Mouse (Mus musculus): Measurements from ENCODE around the gene 2610002M06Rik. TPM values are rescaled to one million over a fixed set of nuclear protein-coding genes. Genes with fewer than 3 reads are reported as not detected.

2610002M06Rik gene
- 13.4 and 13.9 TPM in 2 replicates for polyA plus RNA-seq (2015; fragmentation: Nextera tagmentation; extraction: Ambion mirVana)

DNA sequence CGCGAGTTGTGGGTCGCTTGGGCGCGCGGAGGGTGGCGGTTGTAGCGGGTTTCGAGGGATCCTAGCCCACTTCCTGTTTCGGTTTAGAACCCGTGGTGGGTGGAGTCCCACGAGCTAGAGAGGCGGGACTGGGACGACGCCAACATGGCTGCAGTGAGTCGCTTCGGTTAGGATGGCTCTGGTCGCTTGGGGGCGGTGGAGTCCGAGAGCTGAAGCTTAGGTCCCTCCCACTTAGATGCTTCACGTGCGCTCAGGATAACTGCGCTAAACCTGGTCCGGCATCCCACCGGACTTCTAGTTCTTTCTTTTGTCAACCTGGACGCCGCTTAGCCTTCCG lies at the start of gene 2610002M06Rik:
Gene 2610002M06Rik, minus strand, starts transcription at position 117 of the 337 bp plus-strand sequence.
- Histone ChIP-seq H3K9me3 (no peaks in the 10 kb centered on the region), H3K36me3 (no peaks in the 10 kb centered on the region), H3K4me2 (peak within 1 kb of the TSS; percentile 49), H3K4me3 (replicated peaks) (peak within 1 kb of the TSS; percentile 57), H3K4me1 (no peaks in the 10 kb centered on the region), H3K9ac (peak within 1 kb of the TSS; percentile 37; the same call in 1 of the 2 replicates), H3K27me3 (replicated peaks) (no peaks in the 10 kb centered on the region), H3K27ac (peak within 1 kb of the TSS; percentile 35; the same call in 1 of the 2 replicates)
- 24% methylated on average over 28 of the region's 28 CpGs for WGBS
- ATAC-seq (ENCODE audit: insufficient read depth, low FRiP score, low read depth), result peak; percentile 97

- Histone ChIP-seq H3K4me2 (no peak overlapping the region), H3K9me3 (no peaks in the 10 kb centered on the region), H3K4me3 (replicated peaks) (no peak overlapping the region), H3K36me3 (no peaks in the 10 kb centered on the region), H3K4me1 (no peaks in the 10 kb centered on the region), H3K27ac (no peak overlapping the region), H3K27me3 (replicated peaks) (no peaks in the 10 kb centered on the region), H3K9ac (no peak overlapping the region)
- no peak for ATAC-seq (ENCODE audit: insufficient read depth, low FRiP score, low read depth)
- WGBS, result 18% methylated on average over 4 of the region's 4 CpGs
These were observed 42.0 kb upstream of the 2610002M06Rik start for GRCm38 (mm10) chrX:107858165-107858564.

DNA sequence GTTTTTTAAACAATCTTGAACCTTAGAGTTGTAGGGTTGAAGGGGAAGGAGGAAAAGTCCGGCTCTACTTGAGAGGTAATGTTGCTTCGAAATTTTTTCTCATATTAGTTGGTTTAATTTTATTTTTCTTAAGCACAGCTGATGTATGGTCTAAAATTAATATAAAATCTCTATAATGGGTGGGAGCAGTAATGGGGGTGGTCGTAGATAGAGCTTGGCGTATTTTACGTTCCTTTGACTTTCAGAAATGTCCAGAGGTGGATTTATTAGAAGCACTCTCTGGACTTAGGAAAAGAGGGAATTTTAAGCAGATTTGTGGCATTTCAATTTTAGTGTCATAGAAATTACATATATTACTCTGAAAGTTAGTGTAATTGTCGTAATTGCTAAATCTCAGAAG lies 592 bp upstream of the 2610002M06Rik start:
- Histone ChIP-seq H3K36me3 (no peaks in the 10 kb centered on the region), H3K9me3 (no peaks in the 10 kb centered on the region), H3K4me1 (no peaks in the 10 kb centered on the region), H3K4me2 (peak overlapping the region; percentile 48; the same call in 1 of the 2 replicates), H3K4me3 (replicated peaks) (no peak overlapping the region), H3K27me3 (replicated peaks) (no peaks in the 10 kb centered on the region), H3K9ac (no peak overlapping the region), H3K27ac (no peak overlapping the region)
- ATAC-seq (ENCODE audit: insufficient read depth, low FRiP score, low read depth), result no peak
- 78% methylated on average over 6 of the region's 6 CpGs for WGBS

- peak; percentile 65 for ATAC-seq (ENCODE audit: insufficient read depth, low FRiP score, low read depth)
- Histone ChIP-seq H3K9me3 (no peaks in the 10 kb centered on the region), H3K4me1 (no peaks in the 10 kb centered on the region), H3K27ac (peak overlapping the region; percentile 35; the same call in 1 of the 2 replicates), H3K36me3 (no peaks in the 10 kb centered on the region), H3K27me3 (replicated peaks) (no peaks in the 10 kb centered on the region), H3K9ac (peak overlapping the region; percentile 37; the same call in 1 of the 2 replicates), H3K4me3 (replicated peaks) (peak overlapping the region; percentile 57), H3K4me2 (peak overlapping the region; percentile 49)
- WGBS, result 21% methylated on average over 32 of the region's 32 CpGs
These were observed 474 bp downstream of the 2610002M06Rik start for GRCm38 (mm10) chrX:107815502-107816217.

DNA sequence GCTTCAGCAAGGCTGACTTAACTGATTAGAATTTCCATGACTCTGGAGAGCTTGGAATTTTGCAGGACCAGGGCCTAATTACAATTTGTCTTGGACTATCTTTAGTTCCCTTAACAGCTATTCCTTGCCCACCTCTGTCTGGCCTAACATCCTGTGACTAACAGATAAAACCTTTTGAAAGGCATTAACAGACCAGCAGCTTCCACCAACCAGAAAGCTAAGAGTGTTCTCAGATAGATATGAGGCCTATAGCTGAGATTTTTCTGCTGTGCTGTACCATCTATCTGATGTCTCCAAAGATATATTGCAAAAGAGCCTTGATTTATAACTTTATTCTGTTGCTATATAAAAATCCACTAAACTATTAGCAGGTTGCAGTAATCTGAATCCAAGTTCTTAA lies 4.0 kb downstream of the 2610002M06Rik start:
- ATAC-seq (ENCODE audit: insufficient read depth, low FRiP score, low read depth), result no peak
- H3K4me1 ChIP-seq, result no peaks in the 10 kb centered on the region
- no peaks in the 10 kb centered on the region for H3K27me3 ChIP-seq (replicated peaks)
- no peaks in the 10 kb centered on the region for H3K9me3 ChIP-seq
- H3K4me3 ChIP-seq (replicated peaks), result no peak overlapping the region
- no peak overlapping the region for H3K27ac ChIP-seq
- H3K4me2 ChIP-seq, result no peak overlapping the region
- no peaks in the 10 kb centered on the region for H3K36me3 ChIP-seq
- no peak overlapping the region for H3K9ac ChIP-seq

DNA sequence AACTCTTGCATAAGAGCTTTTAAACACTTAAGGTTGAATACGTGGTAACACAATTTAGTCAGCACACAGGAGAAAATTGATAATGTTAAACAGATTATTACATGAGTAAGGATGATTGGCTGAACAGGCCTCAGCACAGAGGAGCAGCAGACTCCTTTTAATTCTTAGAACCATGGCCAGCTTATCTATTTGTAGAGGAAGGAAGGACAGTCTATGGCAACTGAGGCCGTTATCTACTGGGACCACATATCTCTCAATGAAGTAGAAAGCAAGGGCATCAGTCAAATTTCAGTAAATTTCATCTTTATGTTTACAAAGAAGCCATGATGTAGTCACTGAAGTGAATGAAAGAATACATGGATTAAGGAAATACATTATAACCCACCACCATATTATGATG lies 19.2 kb downstream of the 2610002M06Rik start:
- Histone ChIP-seq H3K4me1 (no peaks in the 10 kb centered on the region), H3K27me3 (replicated peaks) (no peaks in the 10 kb centered on the region), H3K4me3 (replicated peaks) (no peak overlapping the region), H3K36me3 (no peaks in the 10 kb centered on the region), H3K9ac (no peak overlapping the region), H3K9me3 (no peaks in the 10 kb centered on the region), H3K27ac (no peak overlapping the region), H3K4me2 (no peak overlapping the region)
- ATAC-seq (ENCODE audit: insufficient read depth, low FRiP score, low read depth), result peak; percentile 47; the same call in 1 of the 2 replicates
- WGBS, result 84% methylated on average over 2 of the region's 2 CpGs

DNA sequence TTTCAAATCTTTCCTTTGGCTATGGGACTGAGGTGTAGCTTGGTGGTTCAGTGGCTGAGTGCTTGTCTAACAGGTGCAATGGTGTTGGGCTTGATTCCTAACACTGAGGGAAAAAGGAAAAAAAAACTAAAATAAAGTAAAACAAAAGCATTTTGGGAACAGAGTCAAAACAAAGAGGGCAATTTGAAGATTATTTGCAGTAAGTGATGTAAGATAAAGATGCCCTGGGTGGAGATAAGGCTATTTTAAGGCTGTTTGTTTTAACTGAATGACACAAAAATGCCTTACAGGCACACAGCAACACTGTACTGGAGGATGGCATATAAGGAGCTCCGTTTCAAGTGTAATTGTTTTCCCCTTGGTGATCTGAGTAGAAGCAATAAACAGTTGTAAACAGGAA lies 20.3 kb downstream of the 2610002M06Rik start:
- Histone ChIP-seq H3K4me2 (no peak overlapping the region), H3K4me1 (no peaks in the 10 kb centered on the region), H3K27ac (no peak overlapping the region), H3K9ac (no peak overlapping the region), H3K27me3 (replicated peaks) (no peaks in the 10 kb centered on the region), H3K9me3 (no peaks in the 10 kb centered on the region), H3K36me3 (no peaks in the 10 kb centered on the region), H3K4me3 (replicated peaks) (no peak overlapping the region)
- WGBS, result 56% methylated on average over 1 of the region's 1 CpGs
- ATAC-seq (ENCODE audit: insufficient read depth, low FRiP score, low read depth), result no peak

GRCm38 (mm10) chrX:107792290-107792689 lies 23.8 kb downstream of the 2610002M06Rik start, which contains the start of gene Tent5d:
Gene Tent5d, plus strand, starts transcription at chrX:107792590.
- no peak for ATAC-seq (ENCODE audit: insufficient read depth, low FRiP score, low read depth)
- Histone ChIP-seq H3K27me3 (replicated peaks) (no peaks in the 10 kb centered on the region), H3K4me3 (replicated peaks) (no peak within 1 kb of the TSS), H3K9ac (no peak within 1 kb of the TSS), H3K27ac (no peak within 1 kb of the TSS), H3K36me3 (no peaks in the 10 kb centered on the region), H3K9me3 (no peaks in the 10 kb centered on the region), H3K4me2 (no peak within 1 kb of the TSS), H3K4me1 (no peaks in the 10 kb centered on the region)
- 76% methylated on average over 1 of the region's 1 CpGs for WGBS

DNA sequence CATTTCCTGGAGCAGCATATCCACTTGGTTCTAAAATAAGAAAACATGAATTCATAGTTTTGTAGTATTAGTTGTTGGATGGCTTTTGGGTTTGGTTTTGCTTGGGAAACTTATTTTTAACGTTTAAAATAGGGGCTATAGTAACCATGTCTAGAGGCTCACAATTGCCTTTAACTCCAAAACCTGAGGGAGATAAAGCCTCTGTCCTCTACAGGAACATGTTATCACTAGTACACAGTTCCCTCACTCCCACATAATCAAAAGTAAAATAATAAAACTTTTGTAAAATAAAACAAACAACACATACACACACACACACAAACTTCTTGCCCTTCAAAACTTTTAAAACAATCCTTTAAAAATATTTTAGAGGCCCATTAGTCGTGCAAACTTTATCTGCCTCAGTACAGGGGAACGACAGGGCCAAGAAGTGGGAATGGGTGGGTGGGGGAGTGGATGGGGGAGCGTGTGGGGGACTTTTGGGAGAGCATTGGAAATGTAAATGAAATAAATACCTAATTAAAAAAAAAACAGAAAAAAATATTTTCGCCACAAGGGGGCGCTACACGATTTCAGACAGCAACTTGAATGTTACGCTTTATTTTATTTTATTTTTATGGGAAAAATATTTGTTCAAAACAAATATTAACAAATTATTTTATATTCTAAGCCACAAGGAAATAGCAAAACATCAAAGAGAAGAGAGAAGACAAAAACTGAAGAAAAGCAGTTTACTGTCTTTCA lies 25.2 kb downstream of the 2610002M06Rik start:
- Histone ChIP-seq H3K9me3 (no peaks in the 10 kb centered on the region), H3K27ac (no peak overlapping the region), H3K4me3 (replicated peaks) (no peak overlapping the region), H3K9ac (no peak overlapping the region), H3K4me2 (no peak overlapping the region), H3K4me1 (no peaks in the 10 kb centered on the region), H3K36me3 (no peaks in the 10 kb centered on the region), H3K27me3 (replicated peaks) (no peaks in the 10 kb centered on the region)
- no peak for ATAC-seq (ENCODE audit: insufficient read depth, low FRiP score, low read depth)
- 26% methylated on average over 8 of the region's 8 CpGs for WGBS

DNA sequence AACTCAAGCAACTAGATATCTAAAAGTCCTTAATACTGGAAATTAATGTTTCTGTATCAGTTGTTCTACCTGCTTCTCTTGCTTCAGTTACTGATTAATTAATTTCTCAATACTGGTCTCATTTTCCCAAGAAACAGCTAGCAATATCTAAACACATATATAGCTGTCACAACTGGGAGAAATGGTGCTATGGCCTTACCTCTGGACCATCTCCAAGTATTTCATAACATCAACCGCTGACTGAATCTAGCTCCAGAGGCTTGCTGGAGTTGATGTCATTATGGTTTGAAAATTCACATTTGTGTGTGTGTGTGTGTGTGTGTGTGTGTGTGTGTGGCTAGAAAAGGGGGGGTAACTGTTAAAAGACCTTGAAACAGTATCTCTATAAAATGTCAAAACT lies 26.0 kb downstream of the 2610002M06Rik start:
- WGBS, result 79% methylated on average over 1 of the region's 1 CpGs
- no peak overlapping the region for H3K4me2 ChIP-seq
- H3K36me3 ChIP-seq, result no peaks in the 10 kb centered on the region
- H3K4me1 ChIP-seq, result no peaks in the 10 kb centered on the region
- ATAC-seq (ENCODE audit: insufficient read depth, low FRiP score, low read depth), result no peak
- H3K4me3 ChIP-seq (replicated peaks), result no peak overlapping the region
- H3K27me3 ChIP-seq (replicated peaks), result no peaks in the 10 kb centered on the region
- no peak overlapping the region for H3K27ac ChIP-seq
- no peak overlapping the region for H3K9ac ChIP-seq
- H3K9me3 ChIP-seq, result no peaks in the 10 kb centered on the region

DNA sequence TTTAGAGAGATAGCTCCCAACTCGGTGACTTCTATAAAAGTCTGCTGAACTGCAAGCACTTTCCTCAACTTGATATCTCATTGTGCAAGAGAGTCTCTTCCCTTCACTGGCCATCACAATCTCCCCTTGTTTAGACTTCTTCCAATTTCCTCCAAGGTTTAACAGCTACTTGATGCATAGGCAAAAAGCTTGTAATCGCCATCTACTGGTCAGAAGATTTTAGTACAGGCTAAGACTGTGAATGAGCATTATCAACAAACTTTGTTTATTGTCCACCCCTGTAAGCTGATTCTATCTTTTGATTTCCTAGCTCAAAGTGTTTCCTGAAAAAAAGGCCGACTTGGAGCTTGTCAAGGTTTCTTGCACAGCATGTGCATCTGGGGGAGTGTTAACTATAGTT lies 48.2 kb downstream of the 2610002M06Rik start:
- H3K4me3 ChIP-seq (replicated peaks), result no peak overlapping the region
- H3K27ac ChIP-seq, result no peak overlapping the region
- H3K9me3 ChIP-seq, result no peaks in the 10 kb centered on the region
- no peak overlapping the region for H3K4me2 ChIP-seq
- H3K27me3 ChIP-seq (replicated peaks), result no peaks in the 10 kb centered on the region
- no peaks in the 10 kb centered on the region for H3K36me3 ChIP-seq
- no peaks in the 10 kb centered on the region for H3K4me1 ChIP-seq
- no peak for ATAC-seq (ENCODE audit: insufficient read depth, low FRiP score, low read depth)
- no peak overlapping the region for H3K9ac ChIP-seq
- 16% methylated on average over 3 of the region's 3 CpGs for WGBS
